Mouse (Mus musculus) yolk sac, embryonic 10.5 days (tissue): ENCODE measurements around the gene Olfr1046.
"Not testable (repeated sequence)": the region's sequence is repeated elsewhere in the genome, so short reads cannot be mapped to it uniquely, and the experiment has no call there.

Source experiments
- DNase-seq: peaks from one replicate; pipeline ENCODE4 v3.0.0-alpha.2; 2017; ENCODE audit warnings: low spot score

The Olfr1046 gene

DNA sequence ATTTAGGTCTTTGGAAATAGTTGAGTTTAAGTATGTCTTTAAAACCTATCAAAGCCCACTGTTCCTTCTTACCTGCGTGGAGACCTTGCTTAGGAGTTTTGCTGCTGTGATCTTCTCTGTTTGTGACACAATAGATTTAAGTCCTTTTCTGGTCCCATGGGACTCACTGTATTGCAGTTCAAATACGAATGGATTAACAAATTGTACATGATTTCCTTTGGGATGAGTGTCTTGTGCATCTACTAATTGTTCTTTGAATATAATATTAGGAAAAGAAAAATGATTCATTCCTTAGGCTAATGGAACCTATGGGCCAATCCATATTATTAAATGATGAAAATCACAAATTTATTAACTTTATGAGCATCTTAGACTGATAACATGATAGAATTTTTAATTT is at the start of gene Olfr1046:
TSS of gene Olfr1046 (minus strand) at position 101 of the 400 bp plus-strand sequence.
- DNase-seq = no peak

DNA sequence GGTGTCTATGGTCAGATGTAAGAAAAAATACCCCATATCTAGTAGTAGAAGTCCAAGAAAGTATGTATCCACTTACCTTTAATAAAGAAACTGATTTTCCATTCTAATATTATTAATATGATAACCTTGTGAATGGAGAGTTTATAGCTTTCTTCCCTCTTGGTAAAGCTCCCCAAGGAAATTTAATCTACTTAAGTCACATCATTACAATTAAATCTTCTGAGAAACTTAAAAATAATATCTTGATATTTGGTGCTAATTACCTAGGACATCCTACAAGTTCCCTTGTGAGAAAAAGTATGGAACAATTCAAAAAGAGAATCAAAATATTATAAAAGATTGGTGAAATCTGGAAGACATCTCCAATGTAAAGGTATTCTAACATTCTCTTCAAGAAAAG is 39.1 kb upstream of the Olfr1046 start, which contains the start of gene Olfr1049:
TSS of gene Olfr1049 (minus strand) at position 101 of the 400 bp plus-strand sequence.
- DNase-seq = not testable (repeated sequence)

GRCm38 (mm10) chr2:86240189-86240588 is 21.1 kb upstream of the Olfr1046 start, which contains the start of gene Olfr1048:
Gene Olfr1048 (minus strand): TSS chr2:86240289.
- no peak for DNase-seq

- DNase-seq = no peak
Measured at GRCm38 (mm10) chr2:86231301-86231700, 12.2 kb upstream of the Olfr1046 start, which contains the start of gene Olfr1047. Gene Olfr1047 (minus strand): TSS chr2:86231401.

DNA sequence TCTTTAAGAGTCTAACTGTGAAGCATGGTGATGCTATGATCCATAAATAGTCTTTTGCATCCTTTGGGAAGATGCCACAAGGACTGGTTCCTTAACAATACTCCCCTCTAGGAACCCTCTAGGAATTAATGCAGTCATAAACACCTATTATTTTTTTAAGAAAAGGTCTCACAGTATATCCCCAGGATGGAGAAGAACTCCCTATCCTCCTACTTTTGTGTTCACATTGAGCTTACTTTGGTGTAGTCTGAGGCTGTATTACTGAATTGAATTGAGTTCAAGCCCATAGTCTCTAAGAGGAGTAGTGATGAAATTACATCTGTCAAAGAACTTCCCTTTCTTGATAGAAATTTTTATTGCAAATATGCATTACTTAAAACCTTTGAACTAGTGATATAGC is 16.2 kb downstream of the Olfr1046 start, which contains the start of gene Olfr1045:
TSS of gene Olfr1045 (minus strand) at position 101 of the 400 bp plus-strand sequence.
- DNase-seq = no peak

- DNase-seq = no peak
Measured at GRCm38 (mm10) chr2:86195863-86196262, 23.3 kb downstream of the Olfr1046 start.

GRCm38 (mm10) chr2:86185583-86185982 is 33.5 kb downstream of the Olfr1046 start, which contains the start of gene Olfr52:
Gene Olfr52 (minus strand): TSS chr2:86185683.
- no peak for DNase-seq

DNA sequence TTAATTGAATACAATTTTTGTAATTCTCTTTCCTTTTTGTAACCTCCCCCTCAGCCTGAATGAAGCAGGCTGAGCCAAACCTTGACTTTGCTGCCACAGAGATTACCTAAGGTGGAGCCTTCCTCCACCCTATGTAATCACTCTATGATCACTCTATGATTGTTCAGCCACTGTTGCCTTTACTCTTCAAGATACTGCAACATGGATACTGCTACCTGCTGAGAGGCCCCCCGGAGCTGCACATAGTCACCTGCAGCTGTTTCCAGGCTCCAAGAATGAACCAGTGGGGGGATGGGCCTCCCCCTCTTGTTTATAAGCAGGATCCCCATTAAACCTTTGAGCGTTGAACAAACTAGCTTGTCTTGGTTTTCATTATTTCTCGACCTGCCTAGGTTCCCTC is 39.2 kb downstream of the Olfr1046 start:
- no peak for DNase-seq

- no peak for DNase-seq
Measured at GRCm38 (mm10) chr2:86177720-86178119, 41.4 kb downstream of the Olfr1046 start, which contains the start of gene Olfr1044. Gene Olfr1044 (minus strand): TSS chr2:86177820.

- not testable (repeated sequence) for DNase-seq
Measured at GRCm38 (mm10) chr2:86175422-86175821, 43.7 kb downstream of the Olfr1046 start.

DNA sequence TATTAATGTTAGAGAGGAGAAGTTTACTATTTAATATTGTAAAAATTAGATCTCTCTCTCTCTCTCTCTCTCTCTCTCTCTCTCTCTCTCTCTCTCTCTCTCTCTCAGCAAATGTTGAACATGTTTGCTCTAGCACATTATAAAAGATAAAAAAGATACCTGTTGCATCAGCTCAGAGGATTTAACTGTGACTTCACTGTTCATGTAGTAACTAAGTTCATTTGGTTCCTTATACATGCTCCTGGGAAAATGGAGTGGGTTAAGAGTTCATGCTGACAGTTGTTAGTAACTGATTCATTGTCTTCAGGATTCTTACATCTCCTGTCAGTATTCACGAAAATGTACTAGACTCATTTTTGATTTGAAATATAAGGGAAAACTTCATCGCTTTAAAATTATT is 51.7 kb downstream of the Olfr1046 start, which contains the start of gene Olfr1043:
TSS of gene Olfr1043 (minus strand) at position 101 of the 400 bp plus-strand sequence.
- DNase-seq = no peak
